Mouse (Mus musculus): ENCODE results near the gene Hoxa1. TPM values are rescaled to one million over a fixed set of nuclear protein-coding genes. Genes with fewer than 3 reads are reported as not detected.

Gene Hoxa1
- 0.11 and 0.14 TPM in 2 replicates for polyA plus RNA-seq (2012; rRNA removed)

GRCm38 (mm10) chr6:52158276-52159051, at the start of gene Hoxa1:
Gene Hoxa1, minus strand, starts transcription at chr6:52158317.

GRCm38 (mm10) chr6:52204050-52204752, 46.1 kb upstream of the Hoxa1 start, which contains the start of gene Hoxa5:
Gene Hoxa5, minus strand, starts transcription at chr6:52204587.

DNA sequence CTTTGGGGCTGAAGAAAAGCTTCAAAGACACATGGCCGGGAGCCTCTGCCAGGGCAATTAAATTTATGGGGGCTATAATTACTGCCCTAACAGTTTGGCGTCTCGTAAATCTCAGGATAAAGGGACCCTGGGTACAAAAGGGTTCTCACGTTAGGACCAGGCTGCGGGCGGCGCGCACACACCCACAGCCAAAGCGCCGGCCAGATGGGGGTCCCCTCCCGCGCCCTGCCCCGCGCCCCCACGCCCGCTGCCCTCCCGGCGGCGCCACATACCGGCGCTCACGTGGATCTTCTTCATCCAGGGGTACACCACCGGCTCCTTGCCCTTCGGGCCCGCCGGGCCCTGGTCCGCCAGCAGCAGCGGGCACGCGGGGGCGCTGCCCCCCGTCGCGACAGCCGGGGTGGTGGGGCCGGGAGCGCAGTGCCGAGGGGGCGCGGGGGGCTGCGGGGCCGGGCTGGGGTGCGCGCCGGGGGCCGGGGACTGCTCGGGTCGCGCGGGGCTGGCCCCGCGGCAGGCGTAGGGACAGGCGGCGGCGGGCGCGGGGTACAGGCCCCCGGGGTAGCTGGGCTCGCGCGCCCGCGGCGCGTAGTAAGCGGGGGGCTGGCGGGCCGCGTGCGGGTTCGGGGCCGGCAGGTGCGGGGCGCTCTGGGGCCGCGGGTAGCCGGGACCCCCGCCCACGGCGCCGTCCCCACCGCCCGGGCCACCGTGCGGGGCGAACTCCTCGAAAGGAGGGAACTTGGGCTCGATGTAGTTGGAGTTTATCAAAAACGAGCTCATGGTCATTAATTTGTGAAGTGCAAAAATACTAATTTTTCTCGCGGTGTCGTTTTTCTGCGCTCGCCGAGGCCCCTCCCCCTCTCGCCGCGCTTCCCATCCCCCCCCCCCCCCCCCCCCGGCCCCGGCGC, 33.0 kb upstream of the Hoxa1 start, which contains the start of gene Hoxa4:
TSS of gene Hoxa4 (minus strand) at position 848 of the 905 bp plus-strand sequence.

DNA sequence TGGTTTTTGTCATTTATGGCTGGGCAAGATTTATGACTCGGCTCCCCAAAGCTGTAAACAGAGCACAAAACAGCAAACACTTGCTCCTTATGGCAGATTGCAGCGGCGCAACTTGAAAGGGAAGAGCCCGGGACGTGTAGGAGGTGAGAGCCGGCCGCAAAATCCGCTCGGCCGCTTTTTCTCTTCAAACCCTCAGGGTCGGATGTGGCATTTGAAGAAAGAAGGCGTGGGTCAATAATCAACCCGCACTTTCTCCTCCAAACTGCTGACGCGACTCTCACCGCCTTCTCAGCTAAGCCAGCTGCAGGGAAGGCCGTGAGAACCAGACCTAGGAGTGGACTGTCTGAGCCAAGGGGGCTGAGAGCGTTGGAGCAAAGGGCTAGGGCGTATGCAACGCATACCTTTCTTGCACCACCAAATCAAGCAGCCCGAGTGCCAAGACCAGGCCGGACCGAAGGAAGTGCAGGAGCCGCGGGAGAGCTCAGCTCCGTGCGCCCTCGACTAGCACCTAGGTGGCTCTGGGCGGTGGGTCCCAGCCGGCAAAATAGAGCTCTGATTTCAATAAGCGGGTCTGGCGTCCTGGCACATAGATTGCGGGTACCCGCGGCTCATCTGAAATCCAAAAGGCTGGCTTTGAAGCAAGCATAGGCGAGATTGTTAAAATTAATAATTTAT, 19.1 kb upstream of the Hoxa1 start, which contains the start of gene 5730596B20Rik:
TSS of gene 5730596B20Rik (plus strand) at position 438 of the 675 bp plus-strand sequence.

DNA sequence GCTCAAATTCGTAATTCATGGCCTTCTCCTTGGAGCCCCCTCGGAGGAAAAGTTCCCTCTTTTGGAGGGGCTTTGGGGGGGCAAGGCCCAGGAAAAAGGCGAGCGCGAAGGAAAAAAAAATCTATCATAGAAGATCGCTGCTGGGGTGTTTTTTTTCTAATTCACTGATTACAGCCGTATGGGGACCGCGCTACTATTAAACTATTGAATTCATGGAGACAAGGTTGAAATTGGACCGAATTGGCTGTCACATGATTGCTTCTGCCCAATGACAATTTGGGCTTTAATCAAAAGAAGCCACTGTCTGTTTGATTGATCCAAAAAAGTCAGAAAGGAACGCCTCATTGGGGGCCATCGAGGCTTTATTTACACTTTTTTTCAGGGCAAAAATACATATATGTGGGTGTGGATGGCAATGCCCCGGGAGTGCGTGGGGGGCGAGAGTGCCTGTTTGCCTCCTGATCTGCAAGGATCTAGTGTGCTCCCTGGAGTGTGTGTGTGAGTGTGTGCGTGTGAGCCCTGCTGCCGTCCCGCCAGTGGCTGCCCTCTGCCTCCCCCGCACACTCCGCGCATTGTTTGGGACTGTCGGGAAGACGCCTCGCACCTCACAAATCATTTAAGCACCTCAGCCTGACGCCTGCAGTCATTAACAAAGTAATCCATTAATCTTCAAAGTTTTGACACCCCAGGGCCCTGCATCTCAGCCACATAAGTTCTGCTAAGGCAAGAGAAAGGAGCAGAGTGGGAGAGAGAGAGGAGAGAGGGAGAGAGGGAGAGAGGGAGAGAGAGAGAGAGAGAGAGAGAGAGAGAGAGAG, 6.7 kb upstream of the Hoxa1 start, which contains the start of gene Hoxa2:
TSS of gene Hoxa2 (minus strand) at position 206 of the 815 bp plus-strand sequence.

Other genes starting within 250 kb of the Hoxa1 start
- 7.5 and 8.6 TPM in 2 replicates for gene Skap2, start 145.8 kb downstream of the Hoxa1 start, polyA plus RNA-seq (2012; rRNA removed)
- gene Hoxa2, start 6.5 kb upstream of the Hoxa1 start, polyA plus RNA-seq (2012; rRNA removed): 0.32 and 2.1 TPM in 2 replicates
- 0.04 TPM in 1 of 2 replicates, not detected in the other for gene 5730596B20Rik, start 19.2 kb upstream of the Hoxa1 start, polyA plus RNA-seq (2012; rRNA removed)
- gene Hoxa4, start 33.4 kb upstream of the Hoxa1 start, polyA plus RNA-seq (2012; rRNA removed): 0.44 TPM in 1 of 2 replicates, not detected in the other
- gene Hoxa5, start 46.3 kb upstream of the Hoxa1 start, polyA plus RNA-seq (2012; rRNA removed): 0.05 and 0.43 TPM in 2 replicates
- not detected in 2 replicates for gene Hoxa6, start 50.4 kb upstream of the Hoxa1 start, polyA plus RNA-seq (2012; rRNA removed)
- gene Hoxa3, start 55.0 kb upstream of the Hoxa1 start, polyA plus RNA-seq (2012; rRNA removed): 0.10 and 0.80 TPM in 2 replicates
- gene Gm28308, start 55.0 kb upstream of the Hoxa1 start, polyA plus RNA-seq (2012; rRNA removed): not detected in 2 replicates
- not detected in 2 replicates for gene Hoxa7, start 63.5 kb upstream of the Hoxa1 start, polyA plus RNA-seq (2012; rRNA removed)
- gene Hoxa9, start 72.8 kb upstream of the Hoxa1 start, polyA plus RNA-seq (2012; rRNA removed): 0.08 TPM in 1 of 2 replicates, not detected in the other
- not detected in 2 replicates for gene Hoxa10, start 82.5 kb upstream of the Hoxa1 start, polyA plus RNA-seq (2012; rRNA removed)
- not detected in 2 replicates for gene Hoxa11, start 87.5 kb upstream of the Hoxa1 start, polyA plus RNA-seq (2012; rRNA removed)
- gene Hoxa13, start 102.6 kb upstream of the Hoxa1 start, polyA plus RNA-seq (2012; rRNA removed): not detected in 2 replicates
- 0.51 and 0.69 TPM in 2 replicates for gene Evx1, start 155.2 kb upstream of the Hoxa1 start, polyA plus RNA-seq (2012; rRNA removed)

Data from central nervous system, embryonic 18 days (tissue).